Mouse (Mus musculus) small intestine, adult 2 months (tissue): ENCODE measurements around the gene Gm17482.

ENCODE experiments used
- CTCF ChIP-seq: fragments of 200-500 bp; IDR thresholded peaks from 2 replicates; pipeline ENCODE4 v1.5.1; 2012; ENCODE audit warnings: low read depth, mild to moderate bottlenecking, control low read depth, inconsistent platforms, low read length, moderate library complexity, mixed read lengths; ENCODE audit not compliant: insufficient replicate concordance, insufficient read length; ENCODE audit errors: extremely low read depth
- POLR2A ChIP-seq: fragments of 200-500 bp; IDR thresholded peaks from 2 replicates; pipeline ENCODE4 v1.6.1; 2012; ENCODE audit warnings: low read depth, mild to moderate bottlenecking, control low read depth, inconsistent platforms, low read length, moderate library complexity

- no peak for TF ChIP-seq POLR2A
- no peak for TF ChIP-seq CTCF
Measured at GRCm38 (mm10) chr6:115291068-115291467, 63.9 kb downstream of the Gm17482 start.
